Comparison of ENCODE assay signal across 7 mouse cellular contexts in the genomic region with DNA sequence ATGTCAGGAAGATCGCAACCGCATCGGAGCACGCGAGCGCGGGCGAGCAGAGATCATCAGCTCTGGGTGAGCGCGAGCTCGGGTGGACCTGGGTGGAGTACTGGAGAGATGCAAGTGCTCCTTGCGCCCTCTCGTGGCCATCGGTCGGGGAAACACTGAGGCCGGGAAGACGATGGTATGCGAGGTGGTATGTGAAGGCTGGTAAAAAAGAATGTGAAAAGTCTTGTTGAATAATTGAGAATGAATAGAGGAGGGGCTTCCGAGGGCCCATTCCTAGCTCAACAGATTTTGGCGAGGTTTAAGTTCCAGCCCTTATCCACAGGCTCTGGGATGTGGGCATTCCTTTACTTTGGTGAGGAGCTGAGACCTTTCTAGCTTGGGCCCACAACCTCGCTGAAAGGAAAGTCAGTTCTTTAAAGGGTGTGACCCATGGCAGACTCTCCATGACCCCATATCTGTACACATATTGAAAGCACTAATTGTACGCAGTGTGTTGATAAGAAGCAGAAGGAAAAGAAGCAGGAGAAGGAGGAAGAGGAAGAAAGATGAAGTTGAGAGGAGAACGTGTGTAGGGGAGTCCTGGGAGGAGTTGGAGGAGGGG. TPM values are rescaled to one million over a fixed set of nuclear protein-coding genes. Genes with fewer than 3 reads are reported as not detected.
A peak's percentile ranks its signal among the peaks of the same experiment; 100 is the strongest.
DNase-seq lines count a peak whose midpoint lies in the region; ATAC-seq and TF ChIP-seq lines count a peak whose summit lies in the region.

No protein-coding gene starts in this region.

- H3K36me3 ChIP-seq in embryonic facial prominence, embryonic 10.5 days (replicated peaks): no peaks in the 10 kb centered on the region
- no peaks in the 10 kb centered on the region for H3K36me3 ChIP-seq in limb, embryonic 10.5 days
- H3K36me3 ChIP-seq in midbrain, embryonic 13.5 days: no peaks in the 10 kb centered on the region
- no peaks in the 10 kb centered on the region for H3K36me3 ChIP-seq in small intestine, adult 2 months (ENCODE audit: control insufficient read depth, insufficient read depth, low read length)

- H3K27ac ChIP-seq in embryonic facial prominence, embryonic 10.5 days (replicated peaks): peak overlapping the region; percentile 74; the same call in 1 of the 2 replicates
- H3K27ac ChIP-seq in limb, embryonic 10.5 days: peak overlapping the region; percentile 73; the same call in 1 of the 2 replicates
- H3K27ac ChIP-seq in midbrain, embryonic 13.5 days: no peak overlapping the region
- no peak overlapping the region for H3K27ac ChIP-seq in small intestine, adult 2 months (ENCODE audit: insufficient read depth, low read depth, low read length)

- peak; percentile 89 for ATAC-seq in granulocyte monocyte progenitor cell, adult 5-6 weeks (replicated peaks; ENCODE audit: poor library complexity, severe bottlenecking)
- peak; percentile 95 for ATAC-seq in midbrain, embryonic 13.5 days

- peak overlapping the region; percentile 70 for H3K9ac ChIP-seq in midbrain, embryonic 13.5 days (replicated peaks)

- 11% methylated on average over 23 of the region's 23 CpGs for WGBS in embryonic facial prominence, embryonic 10.5 days
- 13% methylated on average over 23 of the region's 23 CpGs for WGBS in limb, embryonic 10.5 days
- WGBS in midbrain, embryonic 13.5 days: 11% methylated on average over 23 of the region's 23 CpGs
- 4% methylated on average over 23 of the region's 23 CpGs for WGBS in small intestine, adult 2 months

- no peaks in the 10 kb centered on the region for H3K9me3 ChIP-seq in embryonic facial prominence, embryonic 10.5 days
- H3K9me3 ChIP-seq in limb, embryonic 10.5 days (replicated peaks): no peaks in the 10 kb centered on the region
- H3K9me3 ChIP-seq in midbrain, embryonic 13.5 days: no peaks in the 10 kb centered on the region

- peaks cover 8% of the 10 kb centered on the region for H3K4me1 ChIP-seq in embryonic facial prominence, embryonic 10.5 days
- H3K4me1 ChIP-seq in limb, embryonic 10.5 days: peaks cover 10% of the 10 kb centered on the region; the same call in 1 of the 2 replicates
- peaks cover 3% of the 10 kb centered on the region; the same call in 1 of the 2 replicates for H3K4me1 ChIP-seq in midbrain, embryonic 13.5 days (replicated peaks)
- peaks cover 2% of the 10 kb centered on the region for H3K4me1 ChIP-seq in small intestine, adult 2 months (ENCODE audit: control insufficient read depth, insufficient read depth, insufficient read length, low read length)

- H3K4me3 ChIP-seq in embryonic facial prominence, embryonic 10.5 days: peak overlapping the region; percentile 60
- peak overlapping the region; percentile 53 for H3K4me3 ChIP-seq in limb, embryonic 10.5 days
- H3K4me3 ChIP-seq in midbrain, embryonic 13.5 days (replicated peaks): peak overlapping the region; percentile 41
- H3K4me3 ChIP-seq in small intestine, adult 2 months (ENCODE audit: low read depth, low read length): peak overlapping the region; percentile 48

- H3K27me3 ChIP-seq in embryonic facial prominence, embryonic 10.5 days (replicated peaks; ENCODE audit: low read depth, poor library complexity, severe bottlenecking): peaks cover 9% of the 10 kb centered on the region; the same call in 1 of the 2 replicates
- H3K27me3 ChIP-seq in limb, embryonic 10.5 days (ENCODE audit: low read depth, poor library complexity, severe bottlenecking): no peaks in the 10 kb centered on the region
- 0 out of 2 replicates have a peak, but pooled peaks cover 3% of the 10 kb centered on the region for H3K27me3 ChIP-seq in midbrain, embryonic 13.5 days
- no peaks in the 10 kb centered on the region for H3K27me3 ChIP-seq in small intestine, adult 2 months (ENCODE audit: control insufficient read depth, insufficient read depth, low read length)

- DNase-seq in adrenal gland, postnatal 14 days: peak; percentile 92
- peak; percentile 90 for DNase-seq in embryonic facial prominence, embryonic 10.5 days (ENCODE audit: low spot score)
- DNase-seq in kidney, adult 11 months: peak; percentile 73
- peak; percentile 91 for DNase-seq in limb, embryonic 10.5 days (ENCODE audit: low spot score)

- TF ChIP-seq CTCF in small intestine, adult 2 months (IDR thresholded peaks at IDR 0.05; ENCODE audit: extremely low read depth, insufficient read length, insufficient replicate concordance, low read depth, low read length): peak; percentile 88

- peak overlapping the region; percentile 73 for H3K4me2 ChIP-seq in midbrain, embryonic 13.5 days (replicated peaks)

- TF ChIP-seq POLR2A in small intestine, adult 2 months (IDR thresholded peaks at IDR 0.05; ENCODE audit: low read depth, low read length): no peak

RNA-seq across cellular contexts. Expression of gene Dnajb1, which starts 14.5 kb away (rescaled TPM):
- 28.5 and 38.3 TPM in 2 replicates for total RNA-seq in adrenal gland, postnatal 14 days (2021)
- polyA plus RNA-seq in embryonic facial prominence, embryonic 10.5 days (2016; fragmentation: Nextera tagmentation; extraction: Ambion mirVana): 78.3 and 84.7 TPM in 2 replicates
- 25.7 and 31.0 TPM in 2 replicates for total RNA-seq in granulocyte monocyte progenitor cell, adult 5-6 weeks (2014; fragmentation: Nextera tagmentation)
- total RNA-seq in granulocyte monocyte progenitor cell, adult 5-6 weeks (2017): 28.1 and 47.3 TPM in 2 replicates
- 78.0 and 89.8 TPM in 2 replicates for polyA plus RNA-seq in limb, embryonic 10.5 days (2016; fragmentation: Nextera tagmentation; extraction: Ambion mirVana)
- 56.6 and 61.5 TPM in 2 replicates for polyA plus RNA-seq in midbrain, embryonic 13.5 days (2015; fragmentation: Nextera tagmentation; extraction: Ambion mirVana)
- polyA plus RNA-seq in small intestine, adult 2 months (2012; rRNA removed): 21.1 and 34.0 TPM in 2 replicates

RNA-seq across cellular contexts. Expression of gene Tecr, which starts 14.7 kb away (rescaled TPM):
- total RNA-seq in adrenal gland, postnatal 14 days (2021): 340 and 372 TPM in 2 replicates
- 667 and 713 TPM in 2 replicates for polyA plus RNA-seq in embryonic facial prominence, embryonic 10.5 days (2016; fragmentation: Nextera tagmentation; extraction: Ambion mirVana)
- 506 and 549 TPM in 2 replicates for total RNA-seq in granulocyte monocyte progenitor cell, adult 5-6 weeks (2014; fragmentation: Nextera tagmentation)
- 230 and 343 TPM in 2 replicates for total RNA-seq in granulocyte monocyte progenitor cell, adult 5-6 weeks (2017)
- 684 and 695 TPM in 2 replicates for polyA plus RNA-seq in limb, embryonic 10.5 days (2016; fragmentation: Nextera tagmentation; extraction: Ambion mirVana)
- polyA plus RNA-seq in midbrain, embryonic 13.5 days (2015; fragmentation: Nextera tagmentation; extraction: Ambion mirVana): 820 and 847 TPM in 2 replicates
- 184 and 322 TPM in 2 replicates for polyA plus RNA-seq in small intestine, adult 2 months (2012; rRNA removed)

RNA-seq across cellular contexts. Expression of gene Gipc1, which starts 30.0 kb away (rescaled TPM):
- 39.6 and 47.5 TPM in 2 replicates for total RNA-seq in adrenal gland, postnatal 14 days (2021)
- polyA plus RNA-seq in embryonic facial prominence, embryonic 10.5 days (2016; fragmentation: Nextera tagmentation; extraction: Ambion mirVana): 208 and 209 TPM in 2 replicates
- total RNA-seq in granulocyte monocyte progenitor cell, adult 5-6 weeks (2014; fragmentation: Nextera tagmentation): 26.7 and 35.0 TPM in 2 replicates
- 19.0 and 19.3 TPM in 2 replicates for total RNA-seq in granulocyte monocyte progenitor cell, adult 5-6 weeks (2017)
- 185 and 206 TPM in 2 replicates for polyA plus RNA-seq in limb, embryonic 10.5 days (2016; fragmentation: Nextera tagmentation; extraction: Ambion mirVana)
- polyA plus RNA-seq in midbrain, embryonic 13.5 days (2015; fragmentation: Nextera tagmentation; extraction: Ambion mirVana): 164 and 172 TPM in 2 replicates
- 23.4 and 35.5 TPM in 2 replicates for polyA plus RNA-seq in small intestine, adult 2 months (2012; rRNA removed)

RNA-seq across cellular contexts. Expression of gene Ptger1, which starts 44.0 kb away (rescaled TPM):
- total RNA-seq in adrenal gland, postnatal 14 days (2021): 0.98 and 1.4 TPM in 2 replicates
- 0.36 and 0.41 TPM in 2 replicates for polyA plus RNA-seq in embryonic facial prominence, embryonic 10.5 days (2016; fragmentation: Nextera tagmentation; extraction: Ambion mirVana)
- total RNA-seq in granulocyte monocyte progenitor cell, adult 5-6 weeks (2014; fragmentation: Nextera tagmentation): not detected in 2 replicates
- total RNA-seq in granulocyte monocyte progenitor cell, adult 5-6 weeks (2017): 0.46 and 0.78 TPM in 2 replicates
- 0.64 TPM in 2 replicates for polyA plus RNA-seq in limb, embryonic 10.5 days (2016; fragmentation: Nextera tagmentation; extraction: Ambion mirVana)
- polyA plus RNA-seq in midbrain, embryonic 13.5 days (2015; fragmentation: Nextera tagmentation; extraction: Ambion mirVana): 0.75 and 0.81 TPM in 2 replicates
- 2.9 and 3.0 TPM in 2 replicates for polyA plus RNA-seq in small intestine, adult 2 months (2012; rRNA removed)

RNA-seq across cellular contexts. Expression of gene Ndufb7, which starts 56.0 kb away (rescaled TPM):
- total RNA-seq in adrenal gland, postnatal 14 days (2021): 328 TPM in 2 replicates
- 320 and 348 TPM in 2 replicates for polyA plus RNA-seq in embryonic facial prominence, embryonic 10.5 days (2016; fragmentation: Nextera tagmentation; extraction: Ambion mirVana)
- 187 and 191 TPM in 2 replicates for total RNA-seq in granulocyte monocyte progenitor cell, adult 5-6 weeks (2014; fragmentation: Nextera tagmentation)
- total RNA-seq in granulocyte monocyte progenitor cell, adult 5-6 weeks (2017): 179 and 187 TPM in 2 replicates
- polyA plus RNA-seq in limb, embryonic 10.5 days (2016; fragmentation: Nextera tagmentation; extraction: Ambion mirVana): 316 and 317 TPM in 2 replicates
- 380 and 382 TPM in 2 replicates for polyA plus RNA-seq in midbrain, embryonic 13.5 days (2015; fragmentation: Nextera tagmentation; extraction: Ambion mirVana)
- polyA plus RNA-seq in small intestine, adult 2 months (2012; rRNA removed): 531 and 683 TPM in 2 replicates

Comparison
In these comparisons a context has a peak if more than half of its experiments do, and no peak if none do; other contexts are left out.
1. H3K27ac ChIP-seq: peak in embryonic facial prominence, embryonic 10.5 days (single experiment) and limb, embryonic 10.5 days (single experiment); none in midbrain, embryonic 13.5 days (single experiment) and small intestine, adult 2 months (single experiment).
2. Peak in every context shown above with its lines, with median percentiles within 50 percentile points of each other: DNase-seq and H3K4me3 ChIP-seq.